Mouse (Mus musculus) E14TG2a.4 (cell line): ENCODE measurements around the gene Josd1.

Experiments
- H3K27me3 ChIP-seq: 2 replicates; pipeline ENCODE4 v1.6.1; 2014; ENCODE audit warnings: low read length, control low read depth; ENCODE audit not compliant: insufficient read depth
- H3K36me3 ChIP-seq: 2 replicates; pipeline ENCODE4 v1.6.1; 2014; ENCODE audit warnings: low read length, control low read depth; ENCODE audit not compliant: insufficient read depth
- H3K4me1 ChIP-seq: replicated peaks from 2 replicates; pipeline ENCODE4 v1.6.1; 2014; ENCODE audit warnings: low read depth, low read length, control low read depth
- H3K4me3 ChIP-seq: replicated peaks from 2 replicates; pipeline ENCODE4 v1.5.1; 2014; ENCODE audit warnings: mild to moderate bottlenecking, low read length
- H3K9me3 ChIP-seq: 2 replicates; pipeline ENCODE4 v1.6.1; 2014; ENCODE audit warnings: low read length, control low read depth
- CTCF ChIP-seq: conservative IDR thresholded peaks from 2 replicates; pipeline ENCODE4 v1.5.1; 2014; ENCODE audit warnings: low read length
- NANOG ChIP-seq: IDR thresholded peaks from 2 replicates; pipeline ENCODE4 v1.6.1; 2014; ENCODE audit warnings: borderline replicate concordance, low read length, mixed read lengths
- POU5F1 ChIP-seq: IDR thresholded peaks from 2 replicates; pipeline ENCODE4 v1.6.1; 2014; ENCODE audit warnings: low read length, borderline replicate concordance

Gene Josd1

GRCm38 (mm10) chr15:79687646-79688267, at the start of gene Josd1:
Josd1 (minus strand) TSS chr15:79687919.
- Histone ChIP-seq H3K36me3 (peaks cover 41% of the 10 kb centered on the region), H3K9me3 (no peaks in the 10 kb centered on the region), H3K27me3 (no peaks in the 10 kb centered on the region), H3K4me3 (peak within 1 kb of the TSS; percentile 93), H3K4me1 (peaks cover 74% of the 10 kb centered on the region)
- no peak for TF ChIP-seq NANOG
- TF ChIP-seq CTCF, result no peak
- TF ChIP-seq POU5F1, result no peak

- peaks cover 78% of the 10 kb centered on the region for H3K36me3 ChIP-seq
- TF ChIP-seq POU5F1, result no peak
- no peak for TF ChIP-seq CTCF
- no peak for TF ChIP-seq NANOG
- peaks cover 30% of the 10 kb centered on the region for H3K4me1 ChIP-seq
- no peaks in the 10 kb centered on the region for H3K27me3 ChIP-seq
- H3K4me3 ChIP-seq, result no peak overlapping the region
- no peaks in the 10 kb centered on the region for H3K9me3 ChIP-seq
These were observed 46.6 kb upstream of the Josd1 start for GRCm38 (mm10) chr15:79734311-79734710.

DNA sequence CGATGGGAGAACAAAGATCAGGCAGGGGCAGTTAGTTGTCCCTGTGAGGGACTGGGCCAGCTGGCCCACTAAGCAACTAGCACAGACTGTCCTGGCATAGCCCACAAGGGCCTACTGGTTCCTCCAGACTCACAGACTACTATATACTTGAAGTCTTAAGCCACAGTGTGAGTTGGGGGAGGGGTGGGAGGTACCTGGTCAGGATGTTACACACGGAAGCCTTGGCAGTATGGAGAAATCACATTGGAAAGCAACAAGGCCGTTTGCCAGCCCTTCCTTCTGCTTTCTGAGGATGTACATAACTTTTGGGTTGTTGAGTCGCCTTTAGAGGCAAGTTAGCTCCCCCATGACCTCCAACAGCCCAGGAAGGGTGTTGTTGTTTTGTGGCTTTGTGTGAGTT, 45.9 kb upstream of the Josd1 start:
- TF ChIP-seq POU5F1 (no peak), CTCF (no peak), NANOG (no peak)
- Histone ChIP-seq H3K36me3 (peaks cover 78% of the 10 kb centered on the region), H3K4me3 (no peak overlapping the region), H3K9me3 (no peaks in the 10 kb centered on the region), H3K4me1 (peaks cover 23% of the 10 kb centered on the region), H3K27me3 (no peaks in the 10 kb centered on the region)

DNA sequence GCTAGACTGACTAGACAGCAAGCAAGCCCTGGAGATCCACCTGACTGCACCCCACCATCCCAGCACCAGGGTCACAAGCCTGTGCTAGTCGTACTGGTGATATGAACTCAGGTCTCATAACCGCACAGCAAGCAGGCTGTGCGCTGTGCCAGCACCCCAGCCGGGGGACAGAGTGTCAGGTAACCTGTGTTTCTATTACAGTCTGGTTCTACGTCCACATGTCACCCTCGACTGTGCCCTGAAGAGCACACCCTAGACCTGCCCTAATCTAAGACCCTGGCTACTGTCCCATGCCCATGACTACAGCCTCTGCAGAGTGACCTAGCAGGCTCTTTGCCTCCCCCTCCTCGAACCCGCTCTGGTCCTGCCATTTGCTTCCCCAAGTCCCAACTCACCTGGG, 45.5 kb upstream of the Josd1 start:
- peaks cover 19% of the 10 kb centered on the region for H3K4me1 ChIP-seq
- H3K36me3 ChIP-seq, result peaks cover 78% of the 10 kb centered on the region
- no peak overlapping the region for H3K4me3 ChIP-seq
- H3K9me3 ChIP-seq, result no peaks in the 10 kb centered on the region
- H3K27me3 ChIP-seq, result no peaks in the 10 kb centered on the region
- TF ChIP-seq POU5F1, result no peak
- no peak for TF ChIP-seq NANOG
- TF ChIP-seq CTCF, result no peak

DNA sequence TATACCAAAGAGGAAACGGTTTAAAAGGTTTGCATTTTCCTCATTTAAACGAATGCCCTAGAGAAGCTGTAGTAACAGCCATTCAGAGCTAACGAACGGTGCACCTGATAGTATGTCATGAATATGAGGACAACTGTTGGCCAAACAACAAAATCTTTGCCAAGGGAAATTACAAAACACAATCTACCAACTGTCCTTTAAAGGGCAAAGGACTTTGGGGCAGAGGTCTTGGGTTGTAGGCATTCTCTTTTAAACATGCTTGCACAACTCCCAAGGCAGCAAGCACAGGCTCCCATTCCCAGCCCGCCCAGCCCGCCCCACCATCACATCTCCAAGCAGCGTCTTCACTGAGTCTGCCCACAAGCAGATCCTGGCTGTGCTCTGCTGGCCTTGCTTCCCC, 43.8 kb upstream of the Josd1 start:
- peaks cover 80% of the 10 kb centered on the region for H3K36me3 ChIP-seq
- TF ChIP-seq POU5F1, result no peak
- TF ChIP-seq NANOG, result no peak
- no peak for TF ChIP-seq CTCF

GRCm38 (mm10) chr15:79728731-79729388, 41.1 kb upstream of the Josd1 start:
- H3K4me3 ChIP-seq, result no peak overlapping the region
- H3K9me3 ChIP-seq, result no peaks in the 10 kb centered on the region
- H3K27me3 ChIP-seq, result no peaks in the 10 kb centered on the region
- TF ChIP-seq POU5F1 (no peak), CTCF (no peak), NANOG (no peak)
- peaks cover 12% of the 10 kb centered on the region; the same call in 1 of the 2 replicates for H3K4me1 ChIP-seq
- peaks cover 78% of the 10 kb centered on the region for H3K36me3 ChIP-seq

More for the DNA sequence above, 43.8 kb upstream of the Josd1 start:
- H3K9me3 ChIP-seq, result no peaks in the 10 kb centered on the region
- peaks cover 21% of the 10 kb centered on the region for H3K4me1 ChIP-seq
- H3K4me3 ChIP-seq, result no peak overlapping the region
- H3K27me3 ChIP-seq, result no peaks in the 10 kb centered on the region

DNA sequence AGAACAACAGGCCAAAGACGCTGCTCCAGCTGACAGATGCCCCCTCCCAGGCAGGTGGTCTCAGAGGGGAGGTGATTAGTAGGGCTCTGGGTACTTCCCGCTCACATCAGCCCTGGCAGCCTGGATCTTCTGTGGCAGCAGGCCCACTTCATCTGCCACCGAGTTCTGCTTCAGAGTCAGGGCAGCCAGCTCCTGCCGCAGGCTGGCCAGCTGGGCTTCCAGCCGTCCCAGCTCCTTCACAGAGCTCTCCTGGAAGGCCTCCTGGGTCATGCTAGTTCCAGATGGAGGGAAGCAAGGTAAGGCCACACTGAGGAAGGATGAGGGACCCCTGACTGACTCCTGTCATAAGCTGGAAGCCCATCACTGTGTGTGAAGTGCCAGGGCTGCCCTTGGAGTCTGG, 40.6 kb upstream of the Josd1 start:
- no peak for TF ChIP-seq POU5F1
- TF ChIP-seq NANOG, result no peak
- no peak for TF ChIP-seq CTCF
- Histone ChIP-seq H3K27me3 (no peaks in the 10 kb centered on the region), H3K36me3 (peaks cover 77% of the 10 kb centered on the region), H3K4me1 (peaks cover 12% of the 10 kb centered on the region; the same call in 1 of the 2 replicates), H3K9me3 (no peaks in the 10 kb centered on the region), H3K4me3 (no peak overlapping the region)

DNA sequence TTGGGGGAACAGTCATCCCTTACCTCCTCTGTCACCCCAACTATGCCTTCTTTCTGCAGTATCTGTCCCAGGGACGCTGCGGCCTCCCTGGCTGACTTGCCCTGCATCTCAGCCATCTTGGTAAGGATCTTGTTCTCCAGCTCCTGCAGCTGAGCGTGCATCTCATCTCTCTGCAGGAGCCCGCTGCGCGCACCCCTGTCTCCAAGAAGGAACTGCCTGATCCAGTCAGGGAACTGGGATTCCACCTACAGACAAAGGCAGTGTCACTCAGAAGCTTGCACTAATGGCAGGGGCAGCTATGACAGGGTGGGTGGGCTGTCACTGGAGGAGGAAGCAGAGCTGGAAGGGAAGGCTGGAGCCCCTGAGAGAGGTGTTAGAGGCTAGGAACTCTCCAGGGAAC, 40.1 kb upstream of the Josd1 start:
- H3K4me3 ChIP-seq, result no peak overlapping the region
- no peak for TF ChIP-seq CTCF
- no peak for TF ChIP-seq NANOG
- no peak for TF ChIP-seq POU5F1
- peaks cover 77% of the 10 kb centered on the region for H3K36me3 ChIP-seq
- no peaks in the 10 kb centered on the region for H3K27me3 ChIP-seq
- H3K9me3 ChIP-seq, result no peaks in the 10 kb centered on the region
- H3K4me1 ChIP-seq, result peaks cover 12% of the 10 kb centered on the region; the same call in 1 of the 2 replicates
